Mouse (Mus musculus) myocyte (in vitro differentiated cells): Measurements from ENCODE around the gene Cd80.

Experiments used
- CEBPB ChIP-seq: IDR thresholded peaks from 2 replicates; pipeline ENCODE4 v1.6.1; 2011; ENCODE audit warnings: mild to moderate bottlenecking, moderate library complexity; ENCODE audit not compliant: poor library complexity, insufficient read depth, severe bottlenecking
- E2F4 ChIP-seq: IDR thresholded peaks from one replicate; pipeline ENCODE4 v1.6.1; 2011; ENCODE audit warnings: mild to moderate bottlenecking, control low read depth, moderate library complexity; ENCODE audit not compliant: insufficient read depth
- MAX ChIP-seq: IDR thresholded peaks from one replicate; pipeline ENCODE4 v1.6.1; 2011; ENCODE audit warnings: low read depth, mild to moderate bottlenecking, control low read depth
- MYOD1 ChIP-seq, 3 experiments: IDR thresholded peaks; one replicate each; pipeline ENCODE4 v1.6.1; 2011; ENCODE audit warnings: control low read depth in 2 of 3, low read depth in 2 of 3, mild to moderate bottlenecking in 2 of 3, moderate library complexity in 1 of 3; ENCODE audit not compliant: insufficient read length in 2 of 3, control insufficient read depth in 1 of 3
- MYOG ChIP-seq, 3 experiments: IDR thresholded peaks; one replicate each; pipeline ENCODE4 v1.6.1; 2011; ENCODE audit warnings: control low read depth in 2 of 3, low read depth in 2 of 3, mild to moderate bottlenecking in 2 of 3; ENCODE audit not compliant: insufficient read length in 2 of 3, control insufficient read depth in 1 of 3, insufficient read depth in 1 of 3
- POLR2A ChIP-seq: IDR thresholded peaks from one replicate; pipeline ENCODE4 v1.6.1; 2011; ENCODE audit warnings: low read depth, mild to moderate bottlenecking, control low read depth, moderate library complexity; ENCODE audit not compliant: insufficient read length
- POLR2AphosphoS2 ChIP-seq: IDR thresholded peaks from one replicate; pipeline ENCODE4 v1.6.1; 2011; ENCODE audit warnings: low read depth, control low read depth; ENCODE audit not compliant: insufficient read length
- REST ChIP-seq: IDR thresholded peaks from one replicate; pipeline ENCODE4 v1.6.1; 2011; ENCODE audit warnings: mild to moderate bottlenecking, control low read depth, moderate library complexity; ENCODE audit not compliant: insufficient read depth, insufficient read length
- TCF12 ChIP-seq: IDR thresholded peaks from one replicate; pipeline ENCODE4 v1.6.1; 2011; ENCODE audit warnings: mild to moderate bottlenecking, control low read depth; ENCODE audit not compliant: poor library complexity, insufficient read depth, severe bottlenecking
- TCF3 ChIP-seq: IDR thresholded peaks from one replicate; pipeline ENCODE4 v1.6.1; 2011; ENCODE audit warnings: low read depth, control low read depth; ENCODE audit not compliant: insufficient read length
- USF1 ChIP-seq: IDR thresholded peaks from one replicate; pipeline ENCODE4 v1.6.1; 2011; ENCODE audit warnings: low read depth, mild to moderate bottlenecking, control low read depth, moderate library complexity

GRCm38 (mm10) chr16:38445046-38445445 is 10.3 kb upstream of the Cd80 start:
- no peak for TF ChIP-seq POLR2AphosphoS2
- TF ChIP-seq USF1 = no peak
- no peak for TF ChIP-seq CEBPB
- no peak for TF ChIP-seq TCF12
- TF ChIP-seq POLR2A = no peak
- TF ChIP-seq MAX = no peak
- TF ChIP-seq MYOD1 (IDR thresholded peaks at IDR 0.05; ENCODE audit: control insufficient read depth in 1 of 3, insufficient read length in 2 of 3, low read depth in 2 of 3) = no peak
- TF ChIP-seq REST = no peak
- no peak for TF ChIP-seq E2F4
- no peak for TF ChIP-seq TCF3
- TF ChIP-seq MYOG (IDR thresholded peaks at IDR 0.05; ENCODE audit: control insufficient read depth in 1 of 3, insufficient read depth in 1 of 3, insufficient read length in 2 of 3, low read depth in 2 of 3) = no peak
